Mouse (Mus musculus) 3T3-L1 (cell line): ENCODE measurements around the gene Krt80.

ENCODE experiments used
- DNase-seq: peaks from one replicate; pipeline ENCODE4 v3.0.0-alpha.2; 2015; ENCODE audit warnings: low read depth, low spot score

The Krt80 gene

DNA sequence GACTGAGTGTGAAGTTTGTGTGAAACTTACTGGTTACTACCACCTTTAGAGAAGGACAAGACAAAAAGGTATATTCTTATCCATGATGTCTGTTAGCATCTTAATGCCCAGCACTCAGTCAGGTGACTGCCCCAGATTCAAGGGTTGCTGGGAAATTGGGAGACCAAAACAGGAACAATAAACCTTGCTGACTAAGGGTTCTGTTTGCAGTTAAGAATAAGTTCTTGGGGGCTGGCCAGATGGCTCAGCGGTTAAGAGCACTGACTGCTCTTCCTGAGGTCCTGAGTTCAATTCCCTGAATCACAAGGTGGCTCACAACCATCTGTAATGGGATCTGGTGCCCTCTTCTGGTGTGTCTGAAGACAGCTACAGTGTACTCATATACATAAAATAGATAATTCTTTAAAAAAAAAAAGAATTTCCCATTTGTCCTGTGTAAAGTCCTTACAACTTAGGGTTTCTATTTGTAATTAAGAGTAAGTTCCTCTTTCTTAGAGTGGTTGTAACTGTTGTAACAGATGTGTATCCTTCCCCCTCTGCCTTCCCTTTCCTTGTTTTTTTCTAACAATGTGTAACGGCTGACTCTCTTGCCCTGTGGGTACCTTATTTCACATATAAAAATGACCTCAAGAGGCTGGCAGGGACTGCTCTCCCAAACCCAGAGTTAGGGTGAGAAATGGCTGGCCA, 52.0 kb downstream of the Krt80 start:
- DNase-seq = no peak

DNA sequence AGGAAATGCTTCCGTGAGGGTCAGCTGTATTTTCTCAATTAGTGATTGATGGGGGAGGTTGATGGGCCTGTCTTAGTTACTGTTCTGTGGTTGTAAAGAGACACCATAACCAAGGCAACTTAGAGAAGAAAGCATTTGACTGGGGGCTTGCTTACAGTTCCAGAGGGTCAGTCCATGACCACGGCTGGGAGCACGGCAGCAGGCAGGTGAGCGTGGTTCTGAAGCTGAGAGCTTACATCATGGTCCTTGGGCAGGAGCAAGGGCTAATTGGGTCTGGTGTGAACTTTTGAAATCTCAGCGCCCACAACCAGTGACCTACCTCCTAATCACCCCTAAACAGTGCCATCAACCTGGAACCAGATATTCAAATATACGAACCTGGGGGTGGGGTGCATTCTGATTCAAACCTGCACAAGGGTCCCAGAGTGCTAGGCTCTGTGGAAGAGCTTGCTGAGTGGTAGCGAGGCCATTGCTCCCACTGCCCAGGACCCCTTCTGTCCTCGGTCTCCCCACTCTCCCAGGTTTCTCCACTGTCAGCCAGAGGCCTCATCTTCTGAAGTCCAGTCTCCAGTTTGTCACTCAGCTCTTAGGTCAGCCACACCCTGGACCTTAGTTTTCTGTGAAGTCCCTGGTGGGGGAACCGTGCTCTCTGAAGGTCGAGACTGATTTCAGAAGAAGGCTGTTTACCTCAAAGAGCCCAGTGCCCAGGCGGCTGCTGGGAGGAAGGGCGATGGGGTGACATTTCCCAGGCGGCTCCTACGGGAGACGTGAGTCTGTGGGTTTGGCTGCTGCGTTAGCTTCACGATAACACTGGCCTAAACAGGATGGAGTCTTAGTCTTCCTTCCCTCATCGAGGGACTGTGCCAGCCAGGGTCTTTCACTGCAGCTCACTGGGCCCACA, 52.8 kb downstream of the Krt80 start:
- no peak for DNase-seq

DNA sequence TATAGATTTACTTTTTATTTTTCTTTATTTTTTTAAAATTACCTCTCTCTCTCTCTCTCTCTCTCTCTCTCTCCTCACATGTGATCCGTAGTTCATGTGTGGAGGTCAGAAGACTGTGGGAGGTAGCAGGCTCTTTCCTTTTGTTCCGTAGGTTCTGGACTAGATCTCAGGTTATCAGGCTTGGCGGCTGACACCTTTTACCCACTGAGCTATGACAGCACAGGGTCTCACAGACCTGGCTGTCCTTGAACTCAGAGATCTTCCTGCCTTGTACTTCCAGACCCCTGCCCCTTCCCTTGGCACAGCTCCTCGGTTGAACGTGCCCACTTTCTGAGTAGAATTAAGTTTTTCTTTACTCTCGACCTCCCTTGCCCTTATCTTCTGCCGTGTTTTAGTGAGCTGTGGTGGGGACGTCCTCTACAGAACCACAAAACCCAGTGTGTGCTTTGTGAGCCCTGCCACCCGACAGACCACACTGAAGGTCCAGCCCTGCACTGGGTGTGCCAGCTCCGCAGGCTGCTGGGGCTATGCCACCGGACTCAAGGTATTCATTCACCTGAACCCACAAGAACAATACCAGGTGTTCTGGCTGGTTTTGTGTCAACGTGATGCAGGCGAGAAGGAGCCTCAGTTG, 53.6 kb downstream of the Krt80 start:
- no peak for DNase-seq

DNA sequence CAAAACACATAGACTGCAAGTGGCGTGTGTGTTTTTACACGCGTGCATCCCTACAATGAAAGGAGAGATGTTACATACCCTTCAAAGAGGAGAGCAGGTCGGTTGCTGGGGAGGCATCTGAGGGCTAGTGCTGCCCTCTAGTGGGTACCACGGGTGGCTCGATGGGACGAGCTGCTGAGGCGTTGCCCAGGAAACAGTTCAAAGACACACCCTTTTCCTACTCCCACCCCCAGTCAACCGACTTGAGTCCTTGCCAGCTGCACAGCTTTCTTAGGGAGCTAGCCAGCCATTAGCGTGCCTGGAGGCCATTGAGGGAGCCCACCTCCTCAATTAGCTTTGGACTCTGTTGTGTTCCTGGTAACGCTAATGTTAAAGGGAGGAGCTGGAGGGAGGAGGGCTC, 54.1 kb downstream of the Krt80 start:
- peak; percentile 95 for DNase-seq

DNA sequence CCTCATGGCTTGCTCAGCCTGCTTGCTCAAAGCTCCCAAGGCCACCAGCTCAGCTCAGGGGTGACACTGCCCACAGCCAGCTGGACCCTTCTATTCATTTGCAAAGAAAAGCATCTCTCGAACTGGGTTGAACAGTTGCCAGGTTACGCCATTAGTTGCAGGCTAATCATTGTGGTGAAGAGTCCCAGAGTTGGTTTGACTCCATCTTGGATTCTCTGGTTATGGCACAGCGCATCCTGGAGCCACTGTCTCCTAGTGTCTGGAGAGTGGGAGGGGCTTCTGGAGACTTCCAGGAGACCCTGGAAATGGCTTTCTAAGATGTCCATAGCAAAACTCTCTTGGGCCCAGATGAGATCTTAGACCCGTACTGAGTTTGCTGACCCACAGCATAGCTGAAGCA, 54.6 kb downstream of the Krt80 start:
- DNase-seq = no peak

DNA sequence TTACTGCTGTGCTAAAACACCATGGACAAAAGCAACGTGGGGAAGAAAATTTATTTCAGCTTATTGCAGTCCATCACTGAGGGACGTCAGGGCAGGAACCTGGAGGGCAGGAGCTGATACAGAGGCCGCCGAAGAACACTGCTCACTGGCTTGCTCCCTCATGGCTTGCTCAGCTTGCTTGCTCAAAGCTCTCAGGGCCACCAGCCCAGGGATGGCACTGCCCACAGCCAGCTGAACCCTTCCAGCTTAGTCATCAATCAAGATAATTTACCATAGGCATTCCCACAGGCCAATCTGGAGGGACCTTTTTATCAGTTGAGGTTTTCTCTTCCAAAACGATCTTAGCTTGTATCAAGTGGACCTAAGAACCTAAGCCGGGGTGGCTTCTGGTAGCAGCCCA, 58.0 kb downstream of the Krt80 start:
- no peak for DNase-seq

DNA sequence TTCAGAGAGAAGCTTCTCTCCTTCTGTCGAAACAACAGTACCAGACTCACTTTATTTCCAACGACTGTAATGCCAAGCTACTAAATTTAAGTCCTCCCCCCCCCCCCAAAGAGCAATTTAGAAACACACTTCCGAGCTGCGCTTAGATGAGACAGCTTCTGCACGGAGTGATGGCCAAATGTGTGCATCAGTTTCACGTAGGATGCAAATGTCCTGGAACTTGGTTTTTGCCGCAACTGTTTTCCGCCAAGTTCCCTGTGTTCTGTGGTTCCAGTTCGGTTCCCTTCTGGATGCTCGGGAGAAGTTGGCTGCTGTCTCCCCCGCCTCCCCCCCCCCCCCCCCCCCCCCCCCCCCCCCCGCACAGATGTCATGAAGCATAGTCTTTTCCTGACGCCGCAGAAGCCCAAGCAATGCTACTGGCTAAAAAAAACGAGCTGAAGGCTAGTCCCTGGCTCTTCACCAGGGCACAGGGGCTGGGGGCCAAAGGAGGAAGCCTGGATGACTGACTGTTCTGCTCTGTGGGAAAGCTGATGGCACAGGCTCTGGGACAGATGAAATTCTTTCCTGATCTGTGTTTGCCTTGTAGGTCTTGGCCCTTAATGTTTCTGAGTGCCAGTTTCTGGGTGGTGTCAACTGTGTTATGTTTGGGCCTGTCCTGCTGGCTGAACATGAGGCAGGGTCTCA, 58.7 kb downstream of the Krt80 start:
- DNase-seq = no peak

DNA sequence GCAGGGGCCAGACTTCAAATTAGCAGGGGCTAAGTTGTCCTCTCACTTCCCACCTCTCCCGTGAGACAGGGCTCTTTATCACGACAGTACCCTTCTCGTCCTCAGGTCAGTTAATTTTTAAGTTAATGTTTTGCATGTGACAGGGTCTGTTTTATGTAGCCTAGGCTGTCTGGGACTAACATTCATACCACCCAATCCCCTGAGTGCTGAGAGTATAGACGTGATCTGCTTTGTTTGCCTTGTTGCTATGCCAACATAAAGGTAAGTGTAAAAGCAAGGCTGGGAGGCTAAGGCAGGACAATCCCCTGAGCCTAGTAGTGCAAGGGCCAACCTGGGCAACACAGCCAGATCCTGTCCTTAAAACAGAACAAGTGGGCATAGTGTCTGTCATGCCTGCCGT, 60.5 kb downstream of the Krt80 start:
- DNase-seq = no peak

DNA sequence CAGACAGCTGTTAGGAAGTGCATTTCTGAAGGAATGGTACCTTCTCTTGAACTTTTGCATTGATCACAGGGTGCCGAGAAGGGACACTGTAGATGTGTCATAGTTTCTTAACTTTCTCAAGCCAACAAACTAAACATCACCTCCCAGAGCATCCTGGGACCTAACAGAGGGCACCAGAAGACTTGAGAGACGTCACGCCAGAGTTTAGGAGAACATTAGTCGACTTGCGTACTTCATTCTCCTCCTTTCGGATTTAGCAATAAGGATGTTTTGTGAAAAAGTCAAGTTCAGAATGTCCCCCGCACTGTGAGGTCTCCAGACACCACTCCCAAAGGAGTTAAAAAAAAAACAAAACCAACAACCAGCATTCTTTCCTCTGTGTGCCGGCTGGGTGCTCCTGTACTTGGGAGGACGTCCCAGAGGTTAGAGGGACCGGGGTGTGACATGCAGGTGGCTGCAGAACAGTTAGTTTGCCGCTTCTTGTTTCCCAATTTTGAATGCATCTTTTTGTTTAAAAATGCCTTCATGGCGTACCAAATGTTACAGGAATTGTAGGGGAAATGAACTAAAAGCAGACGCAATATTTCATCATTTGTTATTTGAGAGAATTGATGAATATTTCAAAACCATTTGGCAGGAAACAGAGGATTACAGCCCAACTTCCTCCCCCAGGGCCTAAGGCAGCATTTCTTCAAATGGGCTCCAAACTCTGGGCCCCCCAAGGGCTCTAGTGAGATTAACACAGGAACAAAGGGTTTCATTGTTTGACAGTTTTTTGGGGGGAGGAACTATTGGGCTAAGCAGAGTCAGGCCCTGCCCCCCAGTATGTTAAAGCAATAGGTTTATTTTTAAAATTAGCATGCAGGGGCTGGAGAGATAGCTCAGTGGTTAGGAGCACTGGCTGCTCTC, 61.3 kb downstream of the Krt80 start:
- DNase-seq = peak; percentile 48

DNA sequence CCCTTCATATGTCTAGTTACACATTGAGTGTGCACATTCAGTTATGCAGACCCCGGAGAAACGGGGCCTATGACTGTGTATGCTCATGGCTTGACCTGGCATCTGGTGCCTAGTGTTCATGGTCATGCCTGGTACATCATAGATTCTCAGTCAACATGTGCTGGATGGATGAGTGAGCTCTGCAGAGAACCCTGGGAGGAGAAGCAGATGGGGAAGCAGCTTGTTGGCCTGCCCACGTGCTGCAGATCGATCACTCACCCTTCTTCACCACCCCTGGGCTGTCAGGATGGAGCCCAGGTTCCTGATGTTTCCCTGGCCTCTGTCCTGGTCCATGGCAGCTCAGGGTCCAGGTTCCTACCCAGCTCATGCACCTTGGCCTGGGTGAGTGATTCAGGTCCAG, 63.5 kb downstream of the Krt80 start:
- no peak for DNase-seq

DNA sequence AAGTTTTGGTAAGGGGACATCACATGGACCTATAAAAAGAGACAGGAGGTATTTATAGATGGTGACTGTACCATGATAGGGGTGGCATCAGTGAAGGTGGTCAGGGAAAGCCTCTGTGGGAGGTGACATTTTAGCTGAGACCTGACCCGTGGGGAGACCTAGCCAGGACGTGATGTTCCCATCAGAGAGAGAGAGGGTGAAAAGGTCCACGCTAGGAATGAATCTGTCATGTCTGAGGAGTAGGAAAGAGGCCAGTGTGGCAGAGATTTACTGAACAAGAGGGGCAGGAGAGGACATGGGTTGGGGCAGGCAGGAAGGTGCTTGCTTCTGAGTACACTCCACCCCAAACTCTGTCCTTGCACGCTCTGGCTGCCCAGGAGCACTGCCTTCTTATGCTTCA, 66.1 kb downstream of the Krt80 start:
- no peak for DNase-seq

DNA sequence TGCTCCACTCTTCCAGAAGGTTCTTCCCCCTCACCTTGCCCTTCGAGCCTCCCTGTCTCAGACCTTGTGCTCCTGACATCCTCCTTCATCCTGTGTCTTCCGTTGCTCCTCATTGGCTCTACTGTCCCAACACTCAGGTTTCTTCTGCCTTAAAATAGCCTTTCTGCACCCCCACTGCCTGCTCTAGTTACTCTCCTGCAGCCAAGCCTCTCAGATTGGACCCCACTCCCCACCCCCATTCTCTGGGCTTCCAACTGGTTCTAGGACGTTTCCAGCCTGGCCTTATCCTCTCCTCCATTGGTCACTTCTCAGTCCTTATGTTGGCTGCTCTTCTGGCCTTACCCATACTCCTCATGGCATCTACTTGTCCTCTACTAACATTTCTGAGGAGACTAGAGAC, 67.8 kb downstream of the Krt80 start:
- no peak for DNase-seq

DNA sequence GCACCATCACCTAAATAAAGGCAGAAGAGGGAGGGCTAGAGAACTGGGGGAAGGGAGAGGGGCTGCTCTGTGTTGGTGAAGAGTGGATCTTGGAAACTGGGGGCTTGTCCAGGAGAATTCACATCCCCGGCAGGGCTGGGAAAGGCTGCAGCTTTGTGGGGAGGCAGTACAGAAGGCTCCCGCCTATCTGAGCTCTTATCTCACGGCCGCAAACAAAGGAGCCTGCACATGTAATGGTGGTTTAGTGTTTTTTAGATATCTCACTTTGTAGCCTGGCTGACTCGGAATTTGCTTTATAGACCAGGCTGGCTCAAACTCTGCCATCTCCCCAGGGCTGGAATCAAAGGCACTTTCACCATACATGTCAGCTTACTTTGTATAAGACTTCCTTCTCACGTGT, 69.8 kb downstream of the Krt80 start:
- no peak for DNase-seq

DNA sequence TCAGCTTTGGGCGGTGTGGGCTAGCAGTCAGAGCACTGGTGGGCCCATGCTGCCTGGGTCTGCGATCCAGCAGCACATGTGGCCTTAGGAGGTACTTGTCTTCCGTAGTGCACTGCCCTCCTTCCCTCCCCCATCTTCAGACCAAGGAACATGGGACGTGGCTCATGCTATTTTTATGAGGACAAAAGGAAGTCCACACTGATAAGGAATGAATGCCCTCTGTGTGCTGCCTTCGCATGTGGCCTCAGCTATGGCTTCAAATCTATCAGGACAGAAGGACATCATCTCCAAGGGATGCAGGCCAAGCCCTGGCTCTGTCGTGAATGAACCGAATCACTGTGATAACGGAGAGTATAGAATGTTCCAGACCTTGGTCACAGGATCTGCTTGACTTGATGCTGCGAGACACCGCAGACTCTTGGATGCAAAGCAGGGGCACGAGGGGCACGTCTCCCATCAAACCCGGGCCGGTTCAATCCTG, 70.4 kb downstream of the Krt80 start:
- DNase-seq = no peak

DNA sequence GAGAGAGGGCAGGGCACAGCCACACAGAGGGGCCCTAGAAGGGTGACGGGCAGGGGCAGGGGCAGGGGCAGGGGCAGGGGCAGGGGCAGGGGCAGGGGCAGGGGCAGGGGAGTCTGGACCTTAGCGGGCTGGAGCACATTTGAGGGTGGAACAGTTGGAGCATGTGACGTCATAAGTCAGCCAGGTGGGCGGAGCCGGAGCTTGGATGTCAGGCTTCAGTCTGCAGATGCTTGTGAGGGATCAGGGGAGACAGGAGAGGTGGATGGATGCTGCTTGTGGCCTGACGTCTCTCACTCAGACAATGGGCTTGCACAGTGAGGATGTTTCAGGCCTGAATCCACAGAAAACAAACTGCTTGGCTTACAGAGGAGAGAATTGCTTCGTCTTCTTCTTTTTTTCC, 71.4 kb downstream of the Krt80 start:
- DNase-seq = no peak

DNA sequence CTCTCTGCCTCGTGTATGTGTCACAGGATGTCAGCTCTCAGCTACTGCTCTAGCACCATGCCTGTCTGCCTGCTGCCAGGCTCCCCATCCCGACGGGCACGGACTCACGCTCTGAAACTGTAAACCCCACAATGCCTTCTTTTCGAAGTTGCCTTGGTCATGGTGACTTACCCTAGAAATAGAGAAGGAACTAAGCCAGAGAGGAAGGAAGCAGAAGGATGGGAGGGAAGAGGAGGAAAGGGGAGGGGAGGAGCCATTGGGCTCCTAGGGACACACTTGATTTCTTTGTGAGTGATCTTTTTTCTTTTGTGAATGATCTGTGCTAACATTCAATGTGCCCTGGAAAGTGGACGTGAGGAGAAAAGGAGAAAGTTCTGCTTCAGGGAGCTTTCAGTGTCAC, 72.0 kb downstream of the Krt80 start:
- DNase-seq = no peak
